Mouse (Mus musculus): Measurements from ENCODE around the gene Ceacam19.

Gene Ceacam19

DNA sequence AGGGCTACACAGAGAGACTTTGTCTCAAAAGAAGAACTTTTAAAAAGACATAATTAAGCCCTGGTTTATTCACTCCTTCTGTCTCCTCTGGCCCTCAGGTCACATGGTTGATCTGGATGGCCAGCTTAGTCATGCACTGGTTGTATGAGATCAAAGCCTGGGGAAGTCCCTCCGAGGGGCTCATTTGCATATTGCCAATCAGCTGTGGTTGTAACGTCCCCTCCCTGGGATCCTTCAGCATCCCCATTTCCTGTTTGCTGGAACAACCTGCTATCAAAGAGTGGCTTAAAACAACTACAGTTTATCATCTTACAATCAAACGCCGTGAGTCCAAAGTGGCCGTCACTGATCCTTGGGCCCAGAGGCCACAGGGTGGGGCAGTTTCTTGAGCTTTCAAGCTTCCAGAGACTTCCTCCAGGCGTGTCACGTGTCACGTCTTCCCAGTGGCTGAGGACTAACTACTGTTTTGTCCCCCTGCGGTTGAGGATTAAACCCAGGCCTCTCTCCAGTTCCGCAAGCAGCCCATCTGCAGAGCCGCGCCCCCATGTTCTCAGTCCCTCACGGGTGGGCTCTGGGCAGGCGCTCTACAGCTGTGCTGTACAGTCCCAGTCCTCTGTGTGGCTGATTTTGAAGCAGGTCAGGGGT, 10.9 kb downstream of the Ceacam19 start:
- DNase-seq, result no peak

DNA sequence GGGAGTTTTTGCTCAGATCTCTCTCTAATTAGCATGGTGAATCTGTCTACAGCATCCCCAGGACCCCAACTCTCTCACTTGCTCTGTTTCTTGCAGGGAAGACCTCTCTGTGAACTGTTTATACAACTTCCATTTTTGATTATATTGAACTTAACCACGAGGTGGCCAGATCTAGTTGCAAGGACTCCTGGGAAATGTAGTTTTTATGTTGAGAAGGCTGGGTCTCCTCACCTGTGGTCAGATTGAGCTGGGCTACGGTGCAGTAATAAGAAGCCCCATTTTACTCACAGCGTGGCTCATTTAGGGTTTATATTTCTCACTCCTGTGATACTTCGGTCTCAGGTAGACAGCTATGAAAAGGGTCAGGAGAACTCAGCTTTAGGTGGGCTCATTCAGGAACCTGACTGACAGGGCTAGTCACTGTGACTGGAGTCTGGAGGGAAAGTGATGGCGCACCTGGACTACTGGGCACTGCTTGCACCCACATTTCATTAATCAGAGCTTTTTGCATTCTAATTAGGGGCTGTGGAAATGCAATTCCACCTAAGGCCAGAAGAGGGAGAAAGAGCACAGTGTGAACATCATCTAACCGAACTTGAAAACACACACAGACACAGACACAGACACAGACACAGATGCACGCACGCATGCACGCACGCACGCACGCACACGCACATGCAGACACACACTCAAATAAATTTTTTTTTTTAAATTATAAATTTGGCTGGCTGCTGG, 11.7 kb downstream of the Ceacam19 start:
- peak; percentile 54 for DNase-seq

DNA sequence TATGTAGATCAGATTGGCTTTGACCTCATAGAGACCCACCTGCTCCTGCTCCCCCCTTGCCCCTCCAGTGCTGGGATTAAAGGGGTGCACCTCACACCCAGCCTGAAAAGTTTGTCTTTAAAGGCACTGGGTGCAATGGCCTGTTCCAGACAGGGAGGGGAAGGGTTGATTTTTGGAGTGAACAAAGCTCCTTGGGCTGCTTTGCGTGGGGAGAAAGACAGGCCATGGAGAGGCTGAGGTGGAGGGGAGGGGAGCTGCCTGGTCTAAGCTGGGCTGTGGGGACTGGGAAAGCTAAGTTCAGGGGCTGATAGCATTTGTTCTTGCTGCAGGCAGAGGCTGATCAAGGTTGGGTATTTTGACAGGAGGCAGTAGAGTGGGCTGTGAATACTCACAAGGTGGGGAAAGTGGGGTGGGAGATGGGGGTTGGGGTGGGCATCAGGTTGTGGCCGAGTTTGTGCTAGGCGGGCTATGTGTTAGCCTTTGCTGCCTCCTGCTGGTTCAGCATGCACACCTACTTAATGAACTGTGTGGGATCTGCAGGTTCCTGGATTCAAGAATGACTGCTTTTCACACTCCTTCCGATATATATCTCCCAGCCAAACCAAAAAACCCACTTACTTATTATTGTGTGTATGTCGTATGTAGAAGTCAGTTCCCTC, 15.7 kb downstream of the Ceacam19 start:
- no peak for DNase-seq

DNA sequence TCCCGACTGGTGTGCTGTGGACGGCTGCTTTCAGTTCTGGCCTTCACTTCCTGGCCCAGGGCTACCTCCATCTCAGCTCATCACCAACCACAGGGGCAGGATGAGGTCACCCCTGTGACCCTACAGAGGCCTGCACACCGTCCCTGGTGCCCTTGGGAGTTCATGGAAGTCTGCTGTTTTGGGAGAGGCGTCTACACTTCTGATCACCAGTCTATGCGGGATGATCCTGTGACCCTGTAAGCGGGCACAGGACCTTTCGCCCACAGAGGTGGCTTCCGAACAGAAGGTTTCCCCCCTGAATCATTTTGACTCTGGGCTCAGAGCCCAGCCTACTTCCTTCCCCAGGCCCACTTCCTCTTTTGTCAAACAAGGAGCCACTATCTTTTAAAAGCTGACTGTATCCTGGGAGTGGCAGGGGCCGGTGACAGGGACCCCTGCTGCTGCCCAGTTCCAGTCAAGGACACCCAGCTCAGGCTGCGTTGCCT, 16.6 kb downstream of the Ceacam19 start:
- DNase-seq, result peak; percentile 51

DNA sequence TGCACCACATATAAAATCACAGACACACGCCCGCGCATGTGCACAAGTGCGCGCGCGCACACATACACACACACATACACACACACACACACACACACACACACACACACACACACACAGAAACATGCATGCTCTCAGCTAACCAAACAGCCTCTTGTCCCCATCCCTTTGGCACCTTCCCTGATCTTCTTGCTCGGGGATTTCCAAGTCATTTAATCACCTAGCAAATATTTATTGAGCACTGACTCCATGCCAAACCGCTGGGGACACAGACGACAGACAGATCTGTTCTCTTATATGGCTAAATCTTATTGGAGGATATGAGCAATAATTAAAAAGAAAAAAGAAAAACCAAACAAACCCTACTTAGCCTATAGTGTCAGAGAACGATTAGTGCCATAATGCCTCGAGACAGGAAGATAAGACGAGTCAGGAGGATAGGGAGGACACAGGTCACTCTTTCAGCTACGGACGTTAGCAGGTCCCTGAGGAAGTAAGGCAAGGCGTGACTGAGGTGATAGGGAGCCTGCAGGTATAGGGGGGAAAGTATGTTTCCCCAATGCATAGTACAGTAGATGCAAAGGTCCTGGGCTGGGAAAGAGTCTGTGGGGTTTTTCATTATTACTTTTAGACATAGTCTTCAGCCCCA, 19.9 kb downstream of the Ceacam19 start:
- DNase-seq, result no peak

DNA sequence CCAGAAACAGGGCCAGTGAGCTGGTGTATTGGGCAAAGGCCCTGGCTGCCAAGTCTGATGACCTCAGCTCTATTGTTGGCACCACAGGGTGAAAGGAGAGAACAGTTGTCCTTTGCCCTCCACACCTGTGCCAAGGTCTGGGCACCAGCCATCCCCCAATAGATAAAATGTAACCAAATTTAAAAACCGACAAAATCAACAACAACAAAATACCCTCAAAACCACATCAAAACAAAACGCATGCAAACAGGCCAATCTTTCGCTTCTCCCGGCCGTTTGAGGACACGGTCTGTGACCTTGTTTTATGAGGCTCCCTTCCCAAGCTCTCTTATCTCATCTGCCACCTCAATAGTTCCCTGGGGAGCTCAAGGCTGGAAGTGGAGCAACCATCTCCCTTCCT, 21.3 kb downstream of the Ceacam19 start:
- peak; percentile 60 for DNase-seq

DNA sequence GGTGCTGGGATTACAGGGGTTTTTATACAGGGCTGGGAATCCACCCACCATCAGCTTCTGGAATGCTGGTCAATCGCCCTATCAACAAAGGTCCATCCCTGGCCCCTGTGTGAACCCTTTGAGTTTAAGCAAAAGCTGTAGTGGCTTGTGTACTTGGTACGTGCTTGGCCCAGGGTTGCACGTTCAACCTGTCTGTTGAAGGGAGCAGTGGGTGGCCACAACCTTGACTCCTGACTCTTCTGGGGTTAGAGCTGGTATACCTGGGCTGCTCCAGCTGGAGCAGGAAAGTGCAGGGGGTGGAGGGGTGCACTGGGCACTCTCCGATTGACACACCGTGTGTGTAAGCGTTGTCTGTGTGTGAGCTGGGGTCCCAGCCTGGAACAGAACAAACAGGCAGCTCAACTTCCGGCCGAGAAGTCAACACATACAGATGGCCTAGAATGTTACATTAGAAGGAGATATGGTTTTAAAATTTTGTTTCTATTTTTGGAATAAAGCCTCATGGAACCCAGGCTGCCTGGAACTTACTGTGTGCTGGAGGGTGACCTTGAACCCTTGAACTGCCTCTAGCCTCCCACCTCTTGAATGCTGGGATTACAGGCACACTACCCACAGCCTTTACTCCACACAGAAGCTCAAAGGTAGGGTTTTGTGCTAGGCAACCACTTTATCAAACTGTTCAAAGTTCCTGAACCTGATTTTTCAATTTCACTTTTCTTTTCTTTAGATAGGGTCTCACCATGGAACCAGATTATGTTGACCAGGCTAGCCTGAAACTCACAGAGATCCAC, 22.3 kb downstream of the Ceacam19 start:
- DNase-seq, result no peak

DNA sequence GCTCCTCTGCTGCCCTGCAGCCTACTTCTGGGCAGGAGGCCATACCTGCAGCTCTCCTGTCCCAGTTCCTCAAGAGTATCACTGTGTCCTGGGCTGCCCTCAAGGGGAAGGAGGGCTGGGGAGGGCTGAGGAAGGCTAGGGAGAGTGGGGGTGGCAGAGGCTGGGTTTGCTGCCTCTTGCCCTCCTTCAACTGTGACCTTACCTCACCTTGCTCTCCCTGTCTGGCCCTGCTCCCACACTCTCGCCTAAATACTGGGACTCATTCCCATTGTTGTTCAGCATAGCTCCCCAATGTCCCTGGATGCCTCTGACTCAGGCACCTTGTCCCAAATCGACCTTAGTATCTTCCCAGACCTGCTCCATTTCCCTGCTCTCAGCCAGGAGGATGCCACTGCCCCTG, 23.5 kb downstream of the Ceacam19 start:
- DNase-seq, result peak; percentile 41

DNA sequence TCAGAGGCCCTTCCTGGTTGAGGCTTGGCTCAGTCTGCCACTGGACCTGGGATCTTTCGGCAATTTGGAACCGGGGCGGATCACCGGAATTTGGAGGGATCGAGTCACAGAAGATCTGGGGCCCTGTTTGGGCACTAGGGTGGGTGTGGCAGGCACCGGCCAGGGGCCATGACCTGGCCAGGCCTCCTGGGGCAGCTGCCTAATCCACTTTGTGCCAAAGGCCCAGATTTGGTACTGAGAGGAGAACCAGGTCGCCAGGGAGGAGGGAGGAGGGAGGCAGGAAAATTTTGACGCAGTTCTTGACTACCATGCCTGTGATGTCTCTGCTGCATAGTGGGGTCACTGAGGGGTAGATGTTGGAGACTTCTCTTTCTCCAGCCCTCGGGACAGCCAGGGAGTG, 26.6 kb downstream of the Ceacam19 start, which contains the start of gene Ceacam16:
TSS of gene Ceacam16 (minus strand) at position 101 of the 400 bp plus-strand sequence.
- DNase-seq, result no peak

DNA sequence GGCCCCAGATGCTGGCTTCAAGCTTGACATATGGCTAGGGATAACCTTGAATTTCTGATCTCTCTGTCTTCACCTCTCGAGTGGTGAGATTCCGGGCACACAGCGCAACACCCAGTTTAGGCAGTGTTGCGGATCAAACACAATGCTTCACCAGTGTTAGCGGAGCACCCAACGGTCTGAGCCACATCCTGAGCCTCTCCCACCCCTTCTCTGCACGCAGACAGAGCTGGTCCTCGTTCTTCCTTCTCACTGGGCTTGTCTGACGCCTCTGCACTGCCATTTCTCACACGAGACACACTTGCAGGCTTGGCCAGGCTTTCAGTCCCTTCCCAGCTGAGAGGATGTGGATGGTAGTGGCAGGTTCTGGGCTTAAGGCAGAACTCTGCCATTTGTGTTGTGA, 28.0 kb downstream of the Ceacam19 start:
- DNase-seq, result no peak

DNA sequence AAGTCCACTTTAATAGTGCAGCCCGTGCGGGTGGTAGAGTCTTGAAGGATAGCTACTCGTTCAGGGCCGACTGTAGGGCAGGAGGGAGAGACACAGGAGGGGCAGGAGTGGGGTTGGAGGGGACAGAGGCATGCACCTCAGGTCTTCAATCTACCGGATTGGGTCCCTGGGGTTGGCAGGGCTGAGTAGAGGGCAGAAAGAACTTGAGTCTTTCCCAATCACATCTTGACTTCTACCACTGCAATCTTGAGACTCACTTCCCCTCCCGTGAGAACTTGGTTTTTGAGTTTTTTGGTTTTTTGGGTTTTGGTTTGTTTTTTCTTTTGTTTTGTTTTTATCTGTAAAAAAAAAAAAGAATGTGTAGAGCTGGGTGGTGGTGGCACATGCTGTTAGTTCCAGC, 31.5 kb downstream of the Ceacam19 start:
- no peak for DNase-seq

DNA sequence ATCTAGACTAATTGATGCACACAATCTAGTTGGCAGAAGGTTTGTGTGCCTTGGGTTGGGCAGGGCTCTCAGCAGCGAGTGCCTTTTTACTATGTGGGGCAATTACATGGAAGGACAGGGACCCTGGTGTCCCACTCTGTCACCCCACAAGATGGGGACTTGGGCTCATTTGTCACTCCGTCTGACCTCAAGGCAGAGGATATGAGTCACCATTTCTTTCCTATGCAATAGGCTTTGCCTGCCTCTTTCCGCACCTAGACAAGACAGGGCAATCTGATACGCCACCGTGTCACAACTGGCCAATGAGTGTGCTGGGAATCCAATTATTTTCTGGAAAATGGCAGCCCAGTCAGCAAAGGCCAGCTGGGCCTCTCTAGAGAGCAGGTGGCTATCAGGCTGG, 32.1 kb downstream of the Ceacam19 start:
- no peak for DNase-seq

DNA sequence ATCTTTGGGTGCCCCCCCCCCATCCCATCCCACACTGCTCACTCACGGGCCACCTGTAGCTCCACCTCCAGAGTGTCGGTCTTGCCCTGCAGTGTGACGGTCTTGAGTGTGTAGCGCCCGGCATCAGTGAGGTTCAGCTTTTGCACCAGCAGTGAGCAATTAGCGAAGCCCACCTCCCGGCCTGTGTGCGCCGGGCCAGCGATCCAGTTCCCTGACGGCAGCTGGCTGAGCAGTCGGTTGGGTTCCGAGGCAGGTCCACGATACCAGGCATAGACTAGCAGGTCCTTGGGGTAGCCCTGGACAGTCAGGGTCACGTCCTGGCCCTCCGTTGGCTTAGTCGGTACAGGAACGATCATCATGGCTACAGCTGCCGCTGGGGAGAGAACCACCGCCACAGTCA, 34.2 kb downstream of the Ceacam19 start:
- DNase-seq, result no peak

DNA sequence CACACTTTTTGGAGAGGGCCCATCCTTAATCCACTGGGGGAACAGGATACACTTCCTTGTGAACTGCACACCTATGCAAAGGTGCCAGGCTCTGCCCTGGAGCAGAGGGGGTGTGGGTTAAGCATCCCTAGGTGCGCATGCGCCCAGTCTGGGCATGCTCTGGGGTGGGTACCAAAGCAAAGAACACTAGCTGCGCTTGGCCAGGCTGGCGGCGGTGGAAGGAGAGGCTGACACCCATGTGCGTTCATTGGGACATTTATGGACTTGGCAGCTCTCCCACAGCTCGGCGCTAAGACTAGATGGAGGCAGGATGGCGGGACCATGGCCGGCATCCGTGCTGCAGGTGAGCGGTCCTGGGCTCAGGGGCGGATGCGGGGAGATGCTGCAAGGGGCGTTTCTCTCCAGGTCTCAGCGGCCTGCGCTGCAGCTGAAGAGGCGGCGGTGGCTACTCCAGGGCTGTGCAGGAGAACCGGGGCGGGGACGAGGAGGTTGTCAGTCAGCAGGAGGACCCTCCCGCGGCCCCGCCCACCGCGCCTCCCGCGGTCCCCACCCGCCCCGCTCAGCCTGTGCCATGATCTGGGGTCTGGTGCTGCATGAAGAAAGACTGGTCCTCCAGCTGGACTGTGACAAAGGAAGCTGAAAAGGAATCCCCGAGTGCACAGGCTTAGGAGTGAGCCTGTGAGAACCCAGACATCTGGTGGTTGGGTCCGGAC, 35.8 kb downstream of the Ceacam19 start, which contains the start of gene Gm19345:
TSS of gene Gm19345 (plus strand) at position 146 of the 713 bp plus-strand sequence.
- DNase-seq, result no peak

DNA sequence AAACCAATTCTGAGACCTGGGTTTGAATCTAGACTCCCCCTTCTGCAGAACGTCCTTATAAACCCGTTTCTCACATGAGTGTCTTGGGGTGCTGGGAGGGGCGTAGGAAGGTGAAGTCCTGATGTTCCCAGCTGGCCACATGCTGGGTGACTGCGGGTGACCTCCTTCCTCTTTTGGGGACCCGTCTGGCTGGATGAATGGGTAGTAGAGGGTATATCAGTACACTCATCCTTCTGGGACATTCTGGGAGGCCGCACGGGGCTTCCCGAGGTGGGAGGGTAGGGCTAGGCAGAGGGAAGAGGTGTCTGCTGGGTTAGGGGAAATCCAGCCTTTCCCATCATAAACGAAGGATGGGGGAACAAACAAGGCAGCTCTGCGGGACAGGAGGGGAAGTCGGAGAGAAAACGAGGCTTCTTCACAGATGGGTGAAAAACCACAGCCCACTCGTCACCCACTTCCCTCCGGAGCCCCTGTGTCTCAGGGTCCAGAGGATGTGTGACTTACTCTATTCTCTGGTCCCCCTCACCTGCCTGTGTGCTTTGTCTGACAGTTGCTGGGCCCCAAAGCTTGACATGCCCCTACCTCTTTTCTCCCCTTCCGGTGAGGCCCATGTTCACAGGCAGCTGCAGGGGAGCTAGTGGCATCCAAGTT, 43.1 kb downstream of the Ceacam19 start:
- DNase-seq, result no peak

DNA sequence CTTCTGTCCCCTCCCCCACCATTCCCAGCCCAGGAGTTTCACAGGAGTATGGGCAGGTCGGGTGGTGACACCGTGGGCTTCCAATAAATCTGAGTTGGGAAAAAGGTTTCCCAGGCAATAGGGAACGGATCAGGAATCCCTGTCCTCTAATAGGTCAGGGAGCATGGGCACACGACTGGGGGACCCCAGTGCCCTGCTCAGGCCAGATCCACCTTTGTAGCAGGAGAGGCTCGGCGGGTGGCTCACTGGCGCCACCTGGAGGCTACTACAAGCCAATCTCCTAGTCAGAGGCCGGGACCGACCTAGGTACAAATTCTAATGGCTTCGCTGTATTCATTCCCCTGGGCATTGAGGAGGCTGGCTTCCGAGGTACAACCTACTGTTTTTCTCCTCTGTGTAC, 44.2 kb downstream of the Ceacam19 start:
- peak; percentile 77 for DNase-seq

DNA sequence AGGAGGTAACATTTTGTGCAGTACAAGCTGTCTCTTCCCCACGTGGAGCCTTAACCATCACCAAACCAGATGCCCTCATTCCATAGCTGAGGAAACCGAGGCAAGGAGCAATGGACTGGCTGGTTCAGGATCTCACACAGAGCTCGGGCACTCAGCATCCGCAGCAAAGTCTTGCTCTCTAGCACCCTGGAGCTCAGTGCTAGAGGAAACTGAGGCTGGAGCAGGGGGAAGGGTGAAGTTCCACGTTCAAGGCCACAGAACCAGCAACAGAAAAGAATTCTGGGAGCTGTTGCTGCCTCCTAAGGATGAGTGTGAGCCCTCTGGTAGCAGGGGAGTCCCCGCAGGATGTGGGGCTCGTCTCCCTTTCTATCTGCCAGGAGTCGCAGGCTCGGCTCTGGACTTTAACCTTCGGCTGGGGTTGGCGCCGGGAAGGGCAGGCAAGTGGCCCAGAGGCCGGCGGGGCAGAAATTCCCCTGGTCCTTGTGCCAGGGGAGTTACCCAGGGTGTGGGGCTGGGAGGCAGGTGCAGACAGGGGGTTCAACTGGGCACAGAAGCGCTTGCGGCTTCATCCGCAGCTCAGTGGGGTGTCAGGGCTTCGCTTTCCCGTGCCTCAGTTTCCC, 44.8 kb downstream of the Ceacam19 start:
- peak; percentile 89 for DNase-seq

DNA sequence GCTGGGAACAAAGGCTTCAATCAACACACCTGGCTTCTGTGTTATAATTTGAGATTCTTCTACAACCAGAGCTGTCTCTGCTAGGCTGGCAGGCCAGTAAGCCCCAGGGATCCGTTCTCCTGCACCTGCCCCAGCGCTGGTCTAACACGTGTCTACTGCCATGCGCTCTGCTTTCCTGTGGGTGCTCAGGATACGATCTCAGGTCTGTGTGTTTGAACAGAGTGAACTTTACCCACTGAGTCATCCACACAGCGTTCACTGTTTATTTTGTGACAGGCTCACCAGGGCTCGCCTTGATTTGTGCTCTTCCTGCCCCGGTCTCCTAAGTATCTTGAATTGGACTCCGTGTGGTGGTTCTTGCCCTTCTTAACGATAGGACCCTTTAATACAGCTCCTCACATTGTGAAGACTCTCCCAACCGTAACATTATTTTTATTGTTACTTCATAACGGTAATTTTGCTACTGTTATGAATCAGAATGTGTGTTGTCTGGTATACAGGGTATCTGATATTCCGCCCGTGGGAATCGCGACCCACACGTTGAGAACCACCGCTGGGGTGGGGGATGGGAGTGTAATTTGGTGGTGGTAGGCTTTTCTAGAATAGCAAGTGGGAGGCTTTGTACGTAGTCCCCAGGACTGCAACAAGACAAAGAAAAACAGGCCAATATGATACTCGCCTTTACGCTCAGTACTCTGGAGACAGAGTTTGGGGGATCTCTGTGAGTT, 45.9 kb downstream of the Ceacam19 start:
- peak; percentile 64 for DNase-seq

DNA sequence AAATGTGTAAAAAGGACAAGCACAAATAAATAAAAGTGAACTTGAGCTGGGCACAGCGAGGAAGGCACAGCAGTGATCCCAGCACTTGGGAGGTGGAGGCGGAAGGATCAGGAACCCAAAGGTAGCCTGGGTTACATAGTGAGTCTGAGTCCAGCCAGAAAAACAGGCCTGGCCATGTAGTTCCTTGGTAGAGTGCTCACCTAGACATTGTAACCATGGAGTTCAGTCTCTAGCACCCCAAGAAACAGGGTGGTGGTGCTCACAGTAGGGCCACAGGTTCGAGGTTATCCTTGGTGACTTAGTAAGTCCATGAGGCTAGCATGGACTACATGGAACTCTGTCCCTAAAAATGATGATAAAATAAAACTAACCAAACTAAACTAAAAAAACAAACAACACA, 46.8 kb downstream of the Ceacam19 start:
- no peak for DNase-seq

DNA sequence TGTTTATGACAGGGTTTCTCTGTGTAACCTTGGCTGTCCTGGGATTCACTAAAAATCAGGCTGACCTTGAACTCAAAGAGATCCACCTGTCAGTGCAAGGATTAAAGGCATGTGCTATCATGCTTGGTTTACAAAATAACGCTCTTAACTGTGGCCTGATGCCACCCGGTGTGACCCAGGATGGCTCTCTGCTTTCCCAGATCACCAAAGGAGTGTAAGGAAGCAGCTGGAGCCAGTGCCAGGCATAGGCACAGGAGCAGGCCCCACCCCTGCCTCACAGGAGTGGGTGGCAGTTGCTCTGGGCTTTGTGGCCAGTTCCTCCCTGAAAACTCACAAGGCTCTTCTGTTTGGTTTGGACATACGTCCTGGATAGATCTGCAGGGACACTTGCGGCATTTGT, 47.4 kb downstream of the Ceacam19 start:
- no peak for DNase-seq
